Mouse (Mus musculus) cerebellum, adult 11 months (tissue): ENCODE results near the gene Gga3.

Experiments used
- DNase-seq: peaks from one replicate; pipeline ENCODE4 v3.0.0; 2022

Gga3 gene

GRCm38 (mm10) chr11:115555717-115556116, 48.1 kb downstream of the Gga3 start:
- no peak for DNase-seq

GRCm38 (mm10) chr11:115552783-115553182, 51.1 kb downstream of the Gga3 start:
- no peak for DNase-seq

- no peak for DNase-seq
These were observed 60.3 kb downstream of the Gga3 start for GRCm38 (mm10) chr11:115543571-115543970.

GRCm38 (mm10) chr11:115538045-115538444, 65.8 kb downstream of the Gga3 start:
- no peak for DNase-seq

- no peak for DNase-seq
These were observed 66.8 kb downstream of the Gga3 start for GRCm38 (mm10) chr11:115536856-115537568.

- DNase-seq, result peak; percentile 99
These were observed 67.7 kb downstream of the Gga3 start, which contains the start of gene Sumo2 for GRCm38 (mm10) chr11:115536038-115536681. TSS of gene Sumo2 (minus strand) at chr11:115536276.

- peak; percentile 49 for DNase-seq
These were observed 68.3 kb downstream of the Gga3 start for GRCm38 (mm10) chr11:115535401-115536037.

- no peak for DNase-seq
These were observed 69.0 kb downstream of the Gga3 start for GRCm38 (mm10) chr11:115534759-115535371.
